In the genomic region with DNA sequence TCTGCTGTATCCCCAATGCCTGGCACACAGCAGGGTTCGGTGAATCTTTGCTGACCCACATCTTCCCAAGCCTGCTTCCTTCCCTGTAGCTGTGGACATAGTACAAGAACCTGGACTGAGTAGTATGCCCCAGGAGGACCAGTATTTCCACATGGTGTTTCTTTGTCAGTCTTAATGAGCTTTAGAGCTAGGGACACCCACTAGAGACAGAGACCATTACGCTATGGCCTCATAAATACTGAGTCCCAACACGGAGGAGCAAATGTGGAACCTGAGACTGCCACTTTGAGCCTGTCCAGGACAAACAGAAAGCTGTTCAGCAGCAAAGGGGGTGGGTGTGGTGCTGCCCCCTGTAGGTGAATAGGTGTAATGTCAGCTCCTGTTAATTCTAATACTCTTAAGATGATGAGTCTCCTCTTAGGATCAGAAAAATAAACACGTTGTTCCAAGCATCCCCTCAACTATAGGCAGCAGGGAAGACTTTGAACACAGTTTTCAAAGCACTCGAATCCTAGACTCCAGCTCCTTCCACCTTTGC, we compare ENCODE assay signal across 10 mouse cellular contexts. TPM values are rescaled to one million over a fixed set of nuclear protein-coding genes. Genes with fewer than 3 reads are reported as not detected.
DNase-seq lines count a peak whose midpoint lies in the region; ATAC-seq and TF ChIP-seq lines count a peak whose summit lies in the region.
"Had no signal": no experiment of that assay in that cellular context is flagged by ENCODE, and none has a peak within 500 bp of the region (broad histone marks: within the 10 kb centered on the region; RNA-seq: fewer than 3 reads in every experiment).

No protein-coding gene starts in this region.

- no peak for TF ChIP-seq POLR2A in spleen, adult 2 months (IDR thresholded peaks at IDR 0.05; ENCODE audit: low read depth, low read length)

- no peak overlapping the region for H3K27ac ChIP-seq in forebrain, postnatal 0 days (ENCODE audit: low read depth, low read length)
- no peak overlapping the region for H3K27ac ChIP-seq in forebrain, embryonic 11.5 days (ENCODE audit: low read depth, low read length)
- no peak overlapping the region for H3K27ac ChIP-seq in spleen, adult 2 months (ENCODE audit: insufficient read depth, low read length)
- H3K27ac ChIP-seq in embryonic facial prominence, embryonic 10.5 days (replicated peaks): no peak overlapping the region
- H3K27ac ChIP-seq: macrophage had no signal

- no peak overlapping the region for H3K4me3 ChIP-seq in forebrain, postnatal 0 days (ENCODE audit: low read depth, low read length)
- no peak overlapping the region for H3K4me3 ChIP-seq in forebrain, embryonic 11.5 days (ENCODE audit: low read depth, low read length)
- no peak overlapping the region for H3K4me3 ChIP-seq in spleen, adult 2 months (ENCODE audit: extremely low read depth, insufficient read depth, insufficient read length)
- H3K4me3 ChIP-seq in embryonic facial prominence, embryonic 10.5 days: no peak overlapping the region

- peaks cover 11% of the 10 kb centered on the region; the same call in 1 of the 2 replicates for H3K4me1 ChIP-seq in forebrain, postnatal 0 days (ENCODE audit: insufficient read depth)
- no peaks in the 10 kb centered on the region for H3K4me1 ChIP-seq in forebrain, embryonic 11.5 days (replicated peaks; ENCODE audit: control insufficient read depth, insufficient read depth, low read length)
- no peaks in the 10 kb centered on the region for H3K4me1 ChIP-seq in spleen, adult 2 months (ENCODE audit: control insufficient read depth, insufficient read depth, insufficient read length)
- H3K4me1 ChIP-seq in embryonic facial prominence, embryonic 10.5 days: no peaks in the 10 kb centered on the region

- DNase-seq in forebrain, postnatal 0 days: no peak
- DNase-seq in forebrain, embryonic 11.5 days (ENCODE audit: low spot score): no peak
- no peak for DNase-seq in spleen, adult 2 months (ENCODE audit: low read depth in 1 of 2, low spot score in 2 of 2)
- no peak for DNase-seq in spleen, adult 12 weeks (ENCODE audit: low spot score)
- DNase-seq in embryonic facial prominence, embryonic 10.5 days (ENCODE audit: low spot score): peak; percentile 42
- peak; percentile 18 for DNase-seq in thymus, postnatal 25 days
- DNase-seq in kidney, postnatal 10 days: no peak
- no peak for DNase-seq in cerebellum, postnatal 25 days

- no peaks in the 10 kb centered on the region for H3K27me3 ChIP-seq in forebrain, postnatal 0 days (ENCODE audit: insufficient read depth, low read length)
- H3K27me3 ChIP-seq in forebrain, embryonic 11.5 days (ENCODE audit: control insufficient read depth, insufficient read depth, low read length): no peaks in the 10 kb centered on the region
- H3K27me3 ChIP-seq in spleen, adult 2 months (ENCODE audit: control insufficient read depth, insufficient read depth, low read length): no peaks in the 10 kb centered on the region
- no peaks in the 10 kb centered on the region; the same call in 1 of the 2 replicates for H3K27me3 ChIP-seq in embryonic facial prominence, embryonic 10.5 days (replicated peaks; ENCODE audit: low read depth, poor library complexity, severe bottlenecking)

- H3K9ac ChIP-seq in forebrain, postnatal 0 days: no peak overlapping the region
- no peak overlapping the region for H3K9ac ChIP-seq in forebrain, embryonic 11.5 days (ENCODE audit: low read length)

- H3K4me2 ChIP-seq in forebrain, postnatal 0 days (ENCODE audit: low read depth): no peak overlapping the region
- H3K4me2 ChIP-seq in forebrain, embryonic 11.5 days (ENCODE audit: low read depth, low read length, severe bottlenecking): no peak overlapping the region

- no peaks in the 10 kb centered on the region for H3K36me3 ChIP-seq in forebrain, postnatal 0 days (ENCODE audit: insufficient read depth)
- H3K36me3 ChIP-seq in forebrain, embryonic 11.5 days (ENCODE audit: control insufficient read depth, insufficient read depth, low read length): no peaks in the 10 kb centered on the region
- no peaks in the 10 kb centered on the region for H3K36me3 ChIP-seq in spleen, adult 2 months (ENCODE audit: control insufficient read depth, insufficient read depth, low read length)
- H3K36me3 ChIP-seq in embryonic facial prominence, embryonic 10.5 days (replicated peaks): no peaks in the 10 kb centered on the region

- 54% methylated on average over 5 of the region's 5 CpGs for WGBS in forebrain, postnatal 0 days
- 55% methylated on average over 5 of the region's 5 CpGs for WGBS in forebrain, embryonic 11.5 days
- 57% methylated on average over 5 of the region's 5 CpGs for WGBS in spleen, adult 2 months
- 45% methylated on average over 5 of the region's 5 CpGs for WGBS in embryonic facial prominence, embryonic 10.5 days

- no peak for ATAC-seq in forebrain, postnatal 0 days
- no peak for ATAC-seq in forebrain, embryonic 11.5 days (replicated peaks; ENCODE audit: low FRiP score)
- ATAC-seq: forebrain, embryonic 16.5 days had no signal

- no peaks in the 10 kb centered on the region for H3K9me3 ChIP-seq in forebrain, postnatal 0 days (ENCODE audit: low read length)
- H3K9me3 ChIP-seq in forebrain, embryonic 11.5 days (ENCODE audit: control insufficient read depth, low read length): no peaks in the 10 kb centered on the region
- no peaks in the 10 kb centered on the region for H3K9me3 ChIP-seq in embryonic facial prominence, embryonic 10.5 days

- TF ChIP-seq CTCF in forebrain, postnatal 0 days (IDR thresholded peaks at IDR 0.05; ENCODE audit: low read depth): peak; percentile 59
- TF ChIP-seq CTCF in spleen, adult 2 months (IDR thresholded peaks at IDR 0.05; ENCODE audit: extremely low read depth, insufficient read depth, insufficient read length, insufficient replicate concordance): peak; percentile 31; the same call in 1 of the 2 replicates

RNA-seq across cellular contexts. Expression of gene Pdia6, which starts 44.4 kb away (rescaled TPM):
- total RNA-seq in forebrain, postnatal 0 days (2014; rRNA removed): 152 and 182 TPM in 2 replicates
- polyA plus RNA-seq in forebrain, postnatal 0 days (2015; fragmentation: Nextera tagmentation; extraction: Ambion mirVana): 223 and 247 TPM in 2 replicates
- polyA plus RNA-seq in forebrain, embryonic 11.5 days (2014; fragmentation: Nextera tagmentation; extraction: Ambion mirVana): 511 and 517 TPM in 2 replicates
- 28.1 and 32.6 TPM in 2 replicates for polyA plus RNA-seq in spleen, adult 2 months (2012; rRNA removed)
- polyA plus RNA-seq in embryonic facial prominence, embryonic 10.5 days (2016; fragmentation: Nextera tagmentation; extraction: Ambion mirVana): 625 and 652 TPM in 2 replicates

RNA-seq across cellular contexts. Expression of gene Kcnf1, which starts 45.3 kb away (rescaled TPM):
- total RNA-seq in forebrain, postnatal 0 days (2014; rRNA removed): 20.2 and 24.8 TPM in 2 replicates
- 5.6 and 6.8 TPM in 2 replicates for polyA plus RNA-seq in forebrain, postnatal 0 days (2015; fragmentation: Nextera tagmentation; extraction: Ambion mirVana)
- polyA plus RNA-seq in forebrain, embryonic 11.5 days (2014; fragmentation: Nextera tagmentation; extraction: Ambion mirVana): 0.80 and 0.84 TPM in 2 replicates
- 0.28 and 0.77 TPM in 2 replicates for polyA plus RNA-seq in spleen, adult 2 months (2012; rRNA removed)
- 0.53 and 0.55 TPM in 2 replicates for polyA plus RNA-seq in embryonic facial prominence, embryonic 10.5 days (2016; fragmentation: Nextera tagmentation; extraction: Ambion mirVana)
- polyA plus RNA-seq: macrophage had no signal

Comparison
In these comparisons a context has a peak if more than half of its experiments do, and no peak if none do; other contexts are left out.
1. DNase-seq: peak in embryonic facial prominence, embryonic 10.5 days (single experiment) and thymus, postnatal 25 days (single experiment); none in forebrain, postnatal 0 days (single experiment), forebrain, embryonic 11.5 days (single experiment), spleen, adult 2 months (0 of 2), spleen, adult 12 weeks (single experiment), kidney, postnatal 10 days (single experiment) and cerebellum, postnatal 25 days (0 of 2).